Mouse (Mus musculus) cerebellum, adult 2 months (tissue): ENCODE data around the gene Eif4g3. TPM values are rescaled to one million over a fixed set of nuclear protein-coding genes. Genes with fewer than 3 reads are reported as not detected.

Experiments used
- DNase-seq, 2 experiments: peaks; one replicate each; pipeline ENCODE4 v3.0.0; 2021
- H3K27ac ChIP-seq: fragments of 200-500 bp; 2 replicates; pipeline ENCODE4 v1.5.1; 2012; ENCODE audit warnings: low read length, control low read depth, inconsistent platforms; ENCODE audit not compliant: insufficient read depth
- H3K27me3 ChIP-seq: fragments of 200-500 bp; 2 replicates; pipeline ENCODE4 v1.6.1; 2012; ENCODE audit warnings: inconsistent platforms, mild to moderate bottlenecking, low read length, moderate library complexity; ENCODE audit not compliant: control insufficient read depth, insufficient read depth
- H3K4me1 ChIP-seq: fragments of 200-500 bp; 2 replicates; pipeline ENCODE4 v1.6.1; 2011; ENCODE audit warnings: low read length; ENCODE audit not compliant: control insufficient read depth, insufficient read depth
- H3K4me3 ChIP-seq: fragments of 200-500 bp; replicated peaks from 2 replicates; pipeline ENCODE3; 2011; ENCODE audit warnings: mild to moderate bottlenecking, low read depth, low read length, control low read depth; ENCODE audit not compliant: insufficient read depth
- CTCF ChIP-seq: fragments of 200-500 bp; IDR thresholded peaks from 2 replicates; pipeline ENCODE4 v1.5.1; 2011; ENCODE audit warnings: low read depth, mild to moderate bottlenecking, control low read depth, low read length, moderate library complexity, borderline replicate concordance; ENCODE audit not compliant: insufficient read depth
- POLR2A ChIP-seq: fragments of 200-500 bp; IDR thresholded peaks from 2 replicates; pipeline ENCODE4 v1.6.1; 2011; ENCODE audit warnings: low read length, control low read depth, borderline replicate concordance; ENCODE audit not compliant: insufficient read depth
- WGBS: fragments of 180-500 bp; shearing (Covaris S2); methylation state at CpG from one replicate; pipeline ENCODE4 v1.1.7; 2018; 5-methylcytosine and 5-hydroxymethylcytosine counted together
- polyA plus RNA-seq: library from polyadenylated mRNA; depleted of rRNA; stranded (reverse); fragments of >200 nt; gene quantifications from 2 replicates; pipeline ENCODE4 v1.2.3, GENCODE M21; 2012

The Eif4g3 gene
- polyA plus RNA-seq, 1 experiment = 156 TPM

- Histone ChIP-seq H3K4me3 (no peak overlapping the region), H3K27ac (no peak overlapping the region), H3K4me1 (peaks cover 6% of the 10 kb centered on the region), H3K27me3 (no peaks in the 10 kb centered on the region)
- DNase-seq = peak; percentile 25 to 49
- TF ChIP-seq CTCF = no peak
- no peak for TF ChIP-seq POLR2A
- WGBS = 37% methylated on average over 4 of the region's 4 CpGs
These were observed 187.9 kb downstream of the Eif4g3 start for GRCm38 (mm10) chr4:138180719-138181118.

DNA sequence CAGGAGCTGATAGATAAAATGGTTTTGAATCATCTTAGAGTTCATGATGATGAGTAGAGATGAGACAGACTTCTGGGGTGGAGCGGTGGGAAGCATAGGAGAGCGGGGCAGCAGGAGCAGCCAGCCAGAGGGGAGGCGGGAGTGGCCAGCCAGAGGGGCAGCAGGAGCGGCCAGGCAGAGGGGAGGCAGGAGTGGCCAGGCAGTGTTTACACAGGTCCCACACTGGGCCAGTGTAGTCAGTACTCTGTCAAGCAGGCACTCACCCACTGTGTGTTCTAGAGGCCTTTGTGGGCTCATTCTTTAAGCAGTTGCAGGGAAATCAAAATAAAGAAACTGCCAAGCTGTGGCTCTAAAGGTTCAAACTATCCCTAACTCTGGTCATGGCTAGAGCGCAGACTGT lies 191.2 kb downstream of the Eif4g3 start:
- no peak for DNase-seq
- no peak overlapping the region for H3K27ac ChIP-seq
- peaks cover 6% of the 10 kb centered on the region for H3K4me1 ChIP-seq
- H3K27me3 ChIP-seq = no peaks in the 10 kb centered on the region
- no peak for TF ChIP-seq POLR2A
- TF ChIP-seq CTCF = no peak
- H3K4me3 ChIP-seq = no peak overlapping the region
- 84% methylated on average over 5 of the region's 5 CpGs for WGBS

GRCm38 (mm10) chr4:138184573-138184981 lies 191.8 kb downstream of the Eif4g3 start:
- H3K4me1 ChIP-seq = peaks cover 4% of the 10 kb centered on the region; the same call in 1 of the 2 replicates
- no peak overlapping the region for H3K27ac ChIP-seq
- WGBS = 85% methylated on average over 5 of the region's 5 CpGs
- no peak for DNase-seq
- H3K4me3 ChIP-seq = no peak overlapping the region
- TF ChIP-seq CTCF (no peak), POLR2A (no peak)
- H3K27me3 ChIP-seq = no peaks in the 10 kb centered on the region

DNA sequence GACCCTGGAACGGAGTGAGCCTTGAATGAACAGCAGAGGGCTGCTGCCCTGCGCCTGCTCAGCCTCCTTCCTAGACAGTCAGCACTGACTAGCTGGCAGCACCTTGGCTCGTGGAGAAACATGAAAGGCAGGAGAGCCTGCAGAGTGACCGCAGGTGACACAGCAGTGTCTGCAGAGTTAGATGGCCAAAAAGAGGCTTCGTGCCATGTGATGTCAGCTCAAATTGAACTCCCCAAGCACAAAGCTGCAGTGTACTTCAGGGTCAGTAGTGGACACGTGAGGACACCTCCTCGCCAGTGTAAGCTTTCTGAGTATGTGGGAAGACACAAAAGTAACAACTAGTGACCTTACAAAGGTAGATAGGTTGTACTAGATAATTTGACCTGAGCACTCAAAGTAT lies 193.1 kb downstream of the Eif4g3 start:
- Histone ChIP-seq H3K27ac (no peak overlapping the region), H3K27me3 (no peaks in the 10 kb centered on the region), H3K4me3 (no peak overlapping the region), H3K4me1 (no peaks in the 10 kb centered on the region)
- 64% methylated on average over 7 of the region's 7 CpGs for WGBS
- no peak for TF ChIP-seq POLR2A
- no peak for DNase-seq

GRCm38 (mm10) chr4:138187995-138188394 lies 195.2 kb downstream of the Eif4g3 start:
- Histone ChIP-seq H3K4me3 (no peak overlapping the region), H3K27me3 (no peaks in the 10 kb centered on the region), H3K27ac (no peak overlapping the region), H3K4me1 (no peaks in the 10 kb centered on the region)
- no peak for DNase-seq
- TF ChIP-seq CTCF (no peak), POLR2A (no peak)
- WGBS = 66% methylated on average over 7 of the region's 7 CpGs

GRCm38 (mm10) chr4:138192561-138192960 lies 199.7 kb downstream of the Eif4g3 start:
- WGBS = 75% methylated on average over 5 of the region's 5 CpGs
- Histone ChIP-seq H3K27me3 (no peaks in the 10 kb centered on the region), H3K4me3 (no peak overlapping the region), H3K27ac (no peak overlapping the region), H3K4me1 (no peaks in the 10 kb centered on the region)
- DNase-seq = no peak
- TF ChIP-seq POLR2A (no peak), CTCF (no peak)

- no peak for DNase-seq
- TF ChIP-seq POLR2A (no peak), CTCF (no peak)
- H3K27ac ChIP-seq = no peak overlapping the region
- WGBS = 93% methylated on average over 3 of the region's 3 CpGs
- H3K4me3 ChIP-seq = no peak overlapping the region
- no peaks in the 10 kb centered on the region for H3K4me1 ChIP-seq
- H3K27me3 ChIP-seq = no peaks in the 10 kb centered on the region
These were observed 207.9 kb downstream of the Eif4g3 start for GRCm38 (mm10) chr4:138200769-138201168.

- DNase-seq = no peak
- no peaks in the 10 kb centered on the region for H3K4me1 ChIP-seq
- WGBS = 78% methylated on average over 9 of the region's 9 CpGs
- no peaks in the 10 kb centered on the region for H3K27me3 ChIP-seq
- TF ChIP-seq CTCF = no peak
- TF ChIP-seq POLR2A = no peak
- no peak overlapping the region for H3K4me3 ChIP-seq
- H3K27ac ChIP-seq = no peak overlapping the region
These were observed 208.9 kb downstream of the Eif4g3 start for GRCm38 (mm10) chr4:138201696-138202095.
